Mouse (Mus musculus) liver, embryonic 14.5 days (tissue): ENCODE data around the gene Msh5. TPM values are rescaled to one million over a fixed set of nuclear protein-coding genes. Genes with fewer than 3 reads are reported as not detected.

Experiments used
- ATAC-seq: fragments of 200-750 bp; cut with Nextera tagmentation; 2 replicates; pipeline ENCODE4 v1.8.0; 2017; ENCODE audit warnings: moderate number of reproducible peaks, mild to moderate bottlenecking, moderate library complexity; ENCODE audit not compliant: insufficient read depth
- DNase-seq, 3 experiments: peaks; one replicate each; pipeline ENCODE4 v3.0.0-alpha.2; 2012 to 2013; ENCODE audit warnings: low read depth in 3 of 3, low spot score in 3 of 3
- H3K27ac ChIP-seq: fragments of 300-500 bp; sonication (generic); 2 replicates; pipeline ENCODE4 v1.5.1; 2014; ENCODE audit warnings: moderate library complexity, mild to moderate bottlenecking, control low read depth, inconsistent platforms
- H3K27me3 ChIP-seq: fragments of 300-500 bp; sonication (generic); 2 replicates; pipeline ENCODE4 v1.6.1; 2014; ENCODE audit warnings: mild to moderate bottlenecking, low read length, moderate library complexity; ENCODE audit not compliant: control insufficient read depth, insufficient read depth
- H3K36me3 ChIP-seq: fragments of 300-500 bp; sonication (generic); replicated peaks from 2 replicates; pipeline ENCODE4 v1.6.1; 2014; ENCODE audit warnings: low read depth; ENCODE audit not compliant: control insufficient read depth, insufficient read depth
- H3K4me1 ChIP-seq, 2 experiments: fragments of 200-500 bp in 1 of 2; fragments of 300-500 bp in 1 of 2; sonication (generic) in 1 of 2; replicated peaks; 2 replicates each; pipeline ENCODE4 v1.6.1; 2012 to 2014; ENCODE audit warnings: antibody characterized with exemption in 1 of 2, inconsistent platforms in 1 of 2, low read length in 1 of 2; ENCODE audit not compliant: control insufficient read depth in 2 of 2, insufficient read depth in 2 of 2
- H3K4me2 ChIP-seq: fragments of 300-500 bp; sonication (generic); 2 replicates; pipeline ENCODE4 v1.6.1; 2014; ENCODE audit warnings: low read depth, mild to moderate bottlenecking, control low read depth, moderate library complexity
- H3K4me3 ChIP-seq, 2 experiments: fragments of 200-500 bp in 1 of 2; fragments of 300-500 bp in 1 of 2; sonication (generic) in 1 of 2; 2 replicates each; pipeline ENCODE4 v1.5.1; 2012 to 2014; ENCODE audit warnings: low read depth in 2 of 2, low read length in 2 of 2, mild to moderate bottlenecking in 2 of 2, control low read depth in 1 of 2, inconsistent platforms in 1 of 2, moderate library complexity in 1 of 2; ENCODE audit not compliant: insufficient read depth in 1 of 2
- H3K9ac ChIP-seq: fragments of 300-500 bp; sonication (generic); replicated peaks from 2 replicates; pipeline ENCODE4 v1.6.1; 2014; ENCODE audit warnings: mild to moderate bottlenecking, control low read depth, moderate library complexity
- H3K9me3 ChIP-seq: fragments of 300-500 bp; sonication (generic); 2 replicates; pipeline ENCODE4 v1.6.1; 2016; ENCODE audit warnings: low read length, mixed read lengths; ENCODE audit not compliant: control insufficient read depth
- CTCF ChIP-seq: IDR thresholded peaks from 2 replicates; pipeline ENCODE4 v1.5.1; 2016; ENCODE audit warnings: antibody characterized with exemption, low read depth, control low read depth
- EP300 ChIP-seq: IDR thresholded peaks from 2 replicates; pipeline ENCODE4 v1.6.1; 2016; ENCODE audit warnings: antibody characterized with exemption, low read depth
- WGBS: fragments of 180-500 bp; shearing (Covaris S2); extraction: QIAGEN DNeasy Blood & Tissue Kit; methylation state at CpG from one replicate; pipeline ENCODE4 v1.1.7; 2014; ENCODE audit not compliant: insufficient replicate concordance; 5-methylcytosine and 5-hydroxymethylcytosine counted together
- polyA plus RNA-seq, 2 experiments: library from polyadenylated mRNA; depleted of rRNA in 1 of 2; stranded (reverse) in 1 of 2; unstranded in 1 of 2; fragments of >200 nt; fragmentation: Nextera tagmentation in 1 of 2; extraction: Ambion mirVana in 1 of 2; gene quantifications; 2 replicates each; pipeline versions ENCODE4 v1.2.1 to v1.2.3; 2012 to 2014

The Msh5 gene
- polyA plus RNA-seq, 2 experiments: 2.3 to 4.3 TPM

GRCm38 (mm10) chr17:35005158-35005557, 41.4 kb downstream of the Msh5 start:
- Histone ChIP-seq H3K27ac (no peak overlapping the region), H3K4me1 (peaks cover 14 to 21% of the 10 kb centered on the region in 2 experiments), H3K9me3 (no peaks in the 10 kb centered on the region), H3K27me3 (no peaks in the 10 kb centered on the region), H3K9ac (no peak overlapping the region), H3K4me3 (no peak overlapping the region), H3K36me3 (peaks cover 53% of the 10 kb centered on the region), H3K4me2 (no peak overlapping the region)
- WGBS: 84% methylated on average over 10 of the region's 10 CpGs
- ATAC-seq (no peak), DNase-seq (no peak)
- TF ChIP-seq CTCF: no peak
- TF ChIP-seq EP300: no peak

DNA sequence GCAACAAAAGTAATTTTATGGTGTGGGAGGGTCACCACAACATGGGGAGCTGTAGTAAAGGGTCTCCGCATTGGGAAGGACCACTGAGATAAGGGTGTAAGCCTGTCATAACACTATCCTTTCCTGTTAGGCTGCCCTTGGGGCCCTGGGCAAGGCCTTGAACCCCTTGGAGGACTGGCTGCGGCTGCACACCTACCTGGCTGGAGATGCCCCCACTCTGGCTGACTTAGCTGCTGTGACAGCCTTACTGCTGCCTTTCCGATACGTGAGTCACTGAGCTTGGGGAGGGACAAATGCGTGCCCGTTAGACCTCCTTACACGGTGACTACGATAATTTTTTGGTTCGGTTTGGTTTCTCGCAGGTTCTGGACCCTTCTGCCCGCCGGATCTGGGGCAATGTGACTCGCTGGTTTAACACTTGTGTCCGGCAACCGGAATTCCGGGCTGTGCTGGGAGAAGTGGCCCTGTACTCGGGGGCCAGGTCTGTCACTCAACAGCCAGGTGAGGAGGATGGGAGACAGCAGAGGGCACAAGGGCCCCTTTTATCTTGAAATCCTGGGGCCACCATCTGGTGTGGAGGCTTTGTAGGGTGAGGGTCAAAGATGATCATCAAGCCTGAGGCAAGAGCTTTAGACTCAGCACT, 42.3 kb downstream of the Msh5 start:
- ATAC-seq: no peak
- Histone ChIP-seq H3K4me1 (peaks cover 15 to 23% of the 10 kb centered on the region in 2 experiments), H3K27me3 (no peaks in the 10 kb centered on the region), H3K36me3 (peaks cover 45% of the 10 kb centered on the region), H3K27ac (no peak overlapping the region), H3K9me3 (no peaks in the 10 kb centered on the region), H3K4me3 (no peak overlapping the region), H3K4me2 (peak overlapping the region; percentile 88), H3K9ac (no peak overlapping the region)
- WGBS: 85% methylated on average over 17 of the region's 17 CpGs
- TF ChIP-seq EP300: no peak
- TF ChIP-seq CTCF: no peak
- no peak for DNase-seq

- Histone ChIP-seq H3K27me3 (no peaks in the 10 kb centered on the region), H3K27ac (peak overlapping the region; percentile 87), H3K4me2 (peak overlapping the region; percentile 88), H3K9ac (peak overlapping the region; percentile 81), H3K4me3 (peak overlapping the region; percentile 73 to 89), H3K4me1 (peaks cover 22 to 32% of the 10 kb centered on the region in 2 experiments), H3K36me3 (peaks cover 43% of the 10 kb centered on the region), H3K9me3 (no peaks in the 10 kb centered on the region)
- 33% methylated on average over 9 of the region's 9 CpGs for WGBS
- DNase-seq (no peak), ATAC-seq (no peak)
- TF ChIP-seq EP300: no peak
- TF ChIP-seq CTCF: no peak
Observed at GRCm38 (mm10) chr17:35003022-35003838, 43.3 kb downstream of the Msh5 start.

DNA sequence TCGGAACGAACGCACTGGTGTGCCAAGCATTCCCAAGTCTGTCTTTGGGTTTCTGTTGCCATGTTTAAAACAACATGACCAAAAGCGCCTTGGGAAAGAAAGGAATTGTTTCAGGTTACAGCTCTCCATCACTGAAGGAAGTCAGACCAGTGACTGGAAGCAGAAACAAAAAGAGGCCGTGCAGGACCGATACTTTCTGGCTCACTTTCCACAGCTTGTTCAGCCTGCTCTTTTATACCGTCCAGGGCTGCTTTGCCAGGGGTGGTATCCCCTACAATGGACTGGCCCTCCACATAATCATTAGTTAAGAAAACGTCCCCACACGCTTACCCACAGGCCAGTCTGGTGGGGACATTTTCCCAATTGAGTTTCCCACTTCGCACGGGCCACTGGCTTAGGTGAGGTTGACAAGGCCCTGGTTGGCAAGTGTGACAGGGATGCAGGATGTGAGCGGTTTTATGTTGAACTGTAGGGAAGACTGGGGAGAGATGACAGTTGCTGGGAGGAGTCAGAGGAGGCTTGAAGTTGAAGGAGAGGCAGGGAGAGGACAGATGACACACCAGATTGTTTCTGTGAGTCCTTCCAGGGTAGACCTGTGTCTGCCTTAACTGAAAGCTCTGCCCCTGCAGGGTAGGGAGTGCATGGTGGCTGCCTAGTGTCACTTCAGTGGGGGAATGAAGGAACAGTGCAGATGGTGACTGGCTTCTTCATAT, 44.2 kb downstream of the Msh5 start:
- Histone ChIP-seq H3K27ac (peak overlapping the region; percentile 87), H3K4me3 (peak overlapping the region; percentile 73 to 89), H3K9ac (peak overlapping the region; percentile 81), H3K9me3 (no peaks in the 10 kb centered on the region), H3K4me1 (peaks cover 29 to 40% of the 10 kb centered on the region in 2 experiments), H3K36me3 (peaks cover 45% of the 10 kb centered on the region), H3K4me2 (peak overlapping the region; percentile 88), H3K27me3 (no peaks in the 10 kb centered on the region)
- DNase-seq (peak in 2 of 3 experiments; percentile 49 to 70), ATAC-seq (peak; percentile 16)
- WGBS: 3% methylated on average over 12 of the region's 12 CpGs
- TF ChIP-seq CTCF: peak; percentile 23; the same call in 1 of the 2 replicates
- no peak; the same call in 1 of the 2 replicates for TF ChIP-seq EP300
